Mouse (Mus musculus): ENCODE results near the gene Kpna1.
"Not testable (repeated sequence)": the region's sequence is repeated elsewhere in the genome, so short reads cannot be mapped to it uniquely, and the experiment has no call there.

The Kpna1 gene

GRCm38 (mm10) chr16:35987930-35988329 lies 9.4 kb downstream of the Kpna1 start:
- no peak for DNase-seq (ENCODE audit: low spot score in 2 of 2)

- no peak for DNase-seq (ENCODE audit: low spot score in 2 of 2)
Measured at GRCm38 (mm10) chr16:35992391-35992790, 13.8 kb downstream of the Kpna1 start.

GRCm38 (mm10) chr16:35993316-35993715 lies 14.8 kb downstream of the Kpna1 start:
- no peak for DNase-seq (ENCODE audit: low spot score in 2 of 2)

- DNase-seq (ENCODE audit: low spot score in 2 of 2), result not testable (repeated sequence)
Measured at GRCm38 (mm10) chr16:35998852-35999251, 20.3 kb downstream of the Kpna1 start.

GRCm38 (mm10) chr16:36008396-36008795 lies 29.8 kb downstream of the Kpna1 start:
- DNase-seq (ENCODE audit: low spot score in 2 of 2), result no peak

DNA sequence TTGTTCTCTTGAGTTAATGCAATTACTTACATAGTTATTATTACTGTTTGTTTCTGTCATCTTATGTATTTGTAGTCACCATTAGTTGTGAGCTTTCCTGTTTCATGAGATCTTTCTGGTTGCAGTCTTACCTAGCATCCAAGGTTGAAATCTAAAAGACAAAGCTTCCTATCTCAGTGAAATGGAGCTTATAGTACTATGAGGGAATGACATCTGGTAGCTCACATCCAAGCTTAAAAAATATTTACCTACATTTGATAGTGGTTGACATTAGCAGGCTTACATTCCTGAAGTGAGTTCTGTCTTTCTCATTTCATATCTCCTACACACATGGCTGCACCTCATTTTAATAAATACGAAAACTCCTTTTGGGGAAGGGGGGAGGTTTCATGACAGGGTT lies 37.8 kb downstream of the Kpna1 start:
- DNase-seq (ENCODE audit: low spot score in 2 of 2), result no peak

GRCm38 (mm10) chr16:36028120-36028519 lies 49.6 kb downstream of the Kpna1 start:
- DNase-seq (ENCODE audit: low spot score in 2 of 2), result not testable (repeated sequence)

- DNase-seq (ENCODE audit: low spot score in 2 of 2), result peak; percentile 95 to 96
Measured at GRCm38 (mm10) chr16:36040640-36041624, 62.4 kb downstream of the Kpna1 start, which contains the start of gene Wdr5b. TSS of gene Wdr5b (plus strand) at chr16:36041190.

GRCm38 (mm10) chr16:36041625-36042020 lies 63.1 kb downstream of the Kpna1 start:
- no peak for DNase-seq (ENCODE audit: low spot score in 2 of 2)

DNA sequence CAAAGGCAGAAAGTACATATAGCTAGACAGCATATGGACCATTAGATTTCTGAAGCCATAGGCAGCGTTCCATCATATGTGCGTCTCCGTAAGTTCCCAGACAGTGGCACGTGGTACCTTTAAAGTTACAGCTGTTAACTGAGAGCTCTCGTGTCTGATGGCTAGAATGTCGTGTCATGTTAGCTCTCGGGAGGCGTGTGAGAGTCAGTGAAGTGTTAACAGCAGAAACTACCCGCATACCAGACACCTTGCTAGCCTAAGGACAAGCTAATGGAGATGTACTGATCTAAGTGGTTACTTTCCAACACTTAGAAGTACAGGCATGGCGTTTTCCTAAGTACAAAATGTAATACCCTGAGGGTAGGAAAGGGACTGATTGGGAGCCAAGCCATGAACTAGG lies 64.5 kb downstream of the Kpna1 start:
- no peak for DNase-seq (ENCODE audit: low spot score in 2 of 2)

DNA sequence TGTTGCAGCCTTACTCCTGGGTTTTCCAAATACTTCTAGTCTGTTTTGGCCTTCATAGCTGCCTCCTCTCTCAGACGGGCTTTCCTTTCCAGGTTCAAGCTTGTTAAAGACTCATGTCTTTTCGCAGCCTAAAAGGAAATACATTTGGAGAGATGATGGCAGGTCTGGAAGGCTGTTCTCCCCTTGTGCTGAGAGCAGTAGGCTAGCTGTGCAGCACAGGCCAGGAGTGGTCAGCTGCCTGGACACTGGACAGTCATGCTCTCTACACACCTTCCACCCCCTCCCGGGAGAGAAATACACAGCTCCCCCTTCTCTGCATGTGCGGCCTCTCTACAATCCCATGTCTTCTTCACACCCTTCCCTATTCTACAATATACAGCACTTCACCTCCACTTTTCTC lies 65.4 kb downstream of the Kpna1 start:
- DNase-seq (ENCODE audit: low spot score in 2 of 2), result no peak

- DNase-seq (ENCODE audit: low spot score in 2 of 2), result no peak
Measured at GRCm38 (mm10) chr16:36047538-36047937, 69.0 kb downstream of the Kpna1 start.

DNA sequence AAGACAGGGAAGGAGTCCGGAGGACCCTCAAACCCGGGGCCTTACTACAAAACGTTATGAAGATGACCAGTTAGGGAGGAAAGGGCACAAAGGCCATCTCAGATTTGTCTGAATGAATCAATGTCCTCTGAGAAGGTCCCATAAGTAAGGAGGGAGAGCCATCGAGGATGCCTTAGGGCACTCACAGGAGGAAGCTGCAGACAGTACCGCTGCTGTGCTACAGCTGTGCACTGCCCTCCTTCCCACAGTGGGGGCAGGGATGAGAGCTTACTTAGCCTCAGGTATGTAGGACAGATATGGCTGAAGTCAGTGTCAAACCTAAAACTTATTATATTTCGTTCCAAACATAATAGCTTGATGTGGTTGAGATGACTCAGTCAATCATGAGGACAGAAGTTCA lies 72.9 kb downstream of the Kpna1 start:
- no peak for DNase-seq (ENCODE audit: low spot score in 2 of 2)

- DNase-seq (ENCODE audit: low spot score in 2 of 2), result peak; percentile 61
Measured at GRCm38 (mm10) chr16:36053524-36054275, 75.2 kb downstream of the Kpna1 start.

- DNase-seq (ENCODE audit: low spot score in 2 of 2), result no peak
Measured at GRCm38 (mm10) chr16:36054920-36055319, 76.4 kb downstream of the Kpna1 start.

- DNase-seq (ENCODE audit: low spot score in 2 of 2), result no peak
Measured at GRCm38 (mm10) chr16:36056416-36056815, 77.9 kb downstream of the Kpna1 start.

GRCm38 (mm10) chr16:36057933-36058475 lies 79.5 kb downstream of the Kpna1 start:
- peak; percentile 35 to 42 for DNase-seq (ENCODE audit: low spot score in 2 of 2)

- not testable (repeated sequence) for DNase-seq (ENCODE audit: low spot score in 2 of 2)
Measured at GRCm38 (mm10) chr16:36062534-36062933, 84.0 kb downstream of the Kpna1 start.

- no peak for DNase-seq (ENCODE audit: low spot score in 2 of 2)
Measured at GRCm38 (mm10) chr16:36063315-36063714, 84.8 kb downstream of the Kpna1 start.

DNA sequence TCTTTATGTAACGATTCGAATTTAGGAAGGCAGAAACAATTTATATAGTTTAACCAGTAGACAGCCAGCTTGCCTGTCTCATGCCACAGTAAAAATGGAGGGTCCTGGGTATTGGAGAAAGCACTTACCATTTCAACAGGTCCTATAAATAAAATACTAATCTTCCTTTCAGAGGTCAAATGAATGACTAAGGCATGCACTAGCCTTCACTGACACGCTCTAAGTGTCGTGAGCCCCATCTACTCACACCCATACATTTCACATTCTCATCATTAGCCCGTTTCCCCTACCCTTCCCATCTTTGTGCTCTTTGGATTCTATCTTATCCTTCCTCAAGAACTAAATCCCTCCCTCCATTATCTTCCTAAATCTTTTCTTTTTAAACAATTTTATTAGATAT lies 86.4 kb downstream of the Kpna1 start:
- no peak for DNase-seq (ENCODE audit: low spot score in 2 of 2)

DNA sequence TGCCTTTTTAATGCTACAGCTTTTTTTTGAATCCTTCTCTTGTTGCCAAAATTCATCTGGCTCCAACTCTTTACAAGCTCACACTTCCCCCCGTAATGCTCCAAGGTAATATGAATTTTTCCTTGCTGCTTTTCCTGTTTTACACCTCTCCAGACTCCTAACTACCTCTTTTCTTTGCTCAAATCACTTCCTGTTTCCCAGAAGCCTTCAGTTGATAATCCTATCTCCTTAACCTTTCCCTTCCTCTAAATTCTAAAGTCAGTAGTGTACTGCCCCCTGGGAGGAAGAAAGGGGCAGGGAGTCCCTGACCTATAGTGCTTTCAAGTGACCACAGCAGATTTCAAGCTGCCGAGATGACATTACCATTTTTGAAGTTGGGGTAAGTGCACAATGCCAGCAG lies 89.1 kb downstream of the Kpna1 start:
- no peak for DNase-seq (ENCODE audit: low spot score in 2 of 2)

GRCm38 (mm10) chr16:36068356-36068755 lies 89.8 kb downstream of the Kpna1 start:
- DNase-seq (ENCODE audit: low spot score in 2 of 2), result no peak

Data from heart, adult 9 months (tissue).